Mouse (Mus musculus) spleen, adult 12 weeks (tissue): ENCODE measurements around the gene Olfr576.

ENCODE experiments used
- DNase-seq: peaks from one replicate; pipeline ENCODE4 v3.0.0; 2022; ENCODE audit warnings: low spot score

Gene Olfr576

DNA sequence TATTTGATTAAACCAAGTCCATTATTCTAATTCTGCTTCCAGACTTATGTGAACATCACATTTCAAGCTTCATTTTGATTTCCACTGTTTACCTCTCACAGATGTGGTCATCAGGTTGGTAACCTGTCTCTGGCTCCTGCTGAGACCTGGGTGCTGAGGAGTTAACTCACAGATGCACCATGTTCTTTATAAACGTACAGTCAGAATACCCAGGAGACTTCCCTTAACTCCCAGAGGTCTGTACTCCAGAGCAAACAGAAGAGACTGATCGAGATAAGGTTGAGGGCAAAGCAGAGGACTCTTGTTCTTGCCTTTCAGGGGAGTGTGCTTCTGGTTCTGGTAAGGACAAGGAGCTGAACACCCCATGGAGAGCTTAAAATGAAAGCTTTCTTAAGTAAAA is at the start of gene Olfr576:
Gene Olfr576, plus strand, starts transcription at position 301 of the 400 bp plus-strand sequence.
- no peak for DNase-seq

DNA sequence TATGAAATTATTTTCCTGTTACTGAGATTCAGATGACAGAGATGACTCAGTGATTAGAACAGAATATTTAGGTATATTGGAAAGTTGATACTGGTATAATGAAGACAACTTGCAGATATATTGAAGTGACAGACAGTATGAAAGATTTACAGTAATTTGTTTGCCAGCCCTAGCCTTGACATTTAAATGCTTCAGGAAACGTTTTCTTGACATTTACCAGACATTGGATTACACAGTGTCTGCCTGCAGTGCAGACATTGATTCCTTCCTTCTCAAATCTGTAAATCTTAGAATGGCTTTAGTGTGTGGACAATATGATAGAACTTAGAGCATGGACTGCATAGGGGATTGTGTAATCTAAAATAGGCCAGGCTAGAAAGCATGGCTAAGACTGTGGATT is 47.2 kb upstream of the Olfr576 start:
- no peak for DNase-seq

DNA sequence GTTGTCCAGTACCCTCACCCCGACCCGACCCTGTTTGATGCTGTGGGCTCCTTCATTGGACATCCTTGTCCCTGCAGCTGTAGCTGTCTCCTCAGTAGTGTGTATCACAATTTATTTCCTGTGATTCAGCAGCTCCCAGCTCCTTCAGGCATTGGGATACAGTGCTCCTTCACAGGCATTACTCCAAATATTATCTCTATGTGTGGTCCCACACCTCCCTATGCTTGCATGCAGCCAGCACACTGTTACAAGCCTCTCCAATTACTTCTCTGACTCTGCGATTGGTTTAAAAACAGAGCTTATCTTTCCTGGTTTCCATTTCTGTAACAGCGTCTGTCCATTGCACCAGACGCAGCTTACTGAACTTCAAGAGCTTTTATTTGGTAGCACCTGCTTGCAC is 46.1 kb upstream of the Olfr576 start:
- DNase-seq, result no peak

DNA sequence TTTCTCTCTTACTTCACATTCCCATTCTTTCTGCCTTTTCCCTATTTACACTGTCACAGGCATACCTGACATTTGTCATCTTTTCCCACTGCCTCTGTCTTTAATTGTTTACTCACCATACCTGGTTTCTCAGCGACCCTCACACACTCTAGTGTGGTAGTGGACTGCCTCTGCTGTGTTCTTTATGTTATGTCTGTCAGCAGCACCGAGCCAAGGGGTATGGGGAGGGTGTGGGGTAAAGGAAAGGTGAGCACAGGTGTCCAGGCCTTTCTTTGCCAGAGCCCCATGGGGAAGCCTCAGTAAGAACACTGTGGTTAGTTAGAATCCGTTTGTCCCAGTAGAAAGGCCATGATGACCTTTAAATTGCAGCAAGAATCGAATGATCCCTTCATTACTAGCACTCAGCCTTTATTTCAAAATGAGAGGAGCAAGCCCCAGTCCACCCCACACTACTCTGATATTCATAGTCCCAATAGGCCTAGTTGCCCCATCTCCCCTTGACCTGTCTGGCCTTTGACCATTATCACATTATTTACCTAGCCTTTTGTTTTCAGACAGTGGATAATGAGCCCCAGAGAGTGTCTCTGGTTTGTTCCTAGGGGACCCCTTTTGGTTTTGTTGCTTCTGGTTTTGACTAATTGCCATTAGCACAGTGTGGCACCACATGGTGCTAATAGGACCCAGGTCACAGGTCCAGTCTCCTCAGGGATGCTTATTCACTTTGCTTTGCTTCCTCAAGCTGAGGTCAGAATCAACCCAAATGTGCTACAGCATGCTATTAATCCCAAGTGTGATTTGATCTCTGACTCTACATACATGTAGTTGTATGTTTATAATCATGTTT is 45.2 kb upstream of the Olfr576 start, which contains the start of gene Olfr571:
Gene Olfr571, minus strand, starts transcription at position 505 of the 844 bp plus-strand sequence.
- no peak for DNase-seq

DNA sequence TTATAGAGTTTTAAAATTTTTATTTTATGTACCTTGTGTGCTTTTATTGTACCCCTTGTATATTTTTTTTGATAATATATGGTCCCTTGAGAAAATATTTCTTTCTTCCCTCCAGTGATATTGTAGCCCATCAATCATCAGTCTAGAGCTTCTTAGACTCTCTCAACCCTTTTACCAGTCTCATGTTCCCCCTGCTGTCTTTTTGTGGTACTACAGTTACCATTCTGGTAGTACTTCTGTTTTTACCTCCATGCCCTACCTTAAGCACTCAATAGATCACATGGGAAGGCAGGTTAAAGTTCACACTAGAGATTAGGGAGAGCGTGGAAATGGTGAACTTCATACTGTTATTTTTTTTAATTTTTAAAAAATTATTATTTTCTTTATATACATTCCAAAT is 42.8 kb upstream of the Olfr576 start:
- DNase-seq, result no peak

DNA sequence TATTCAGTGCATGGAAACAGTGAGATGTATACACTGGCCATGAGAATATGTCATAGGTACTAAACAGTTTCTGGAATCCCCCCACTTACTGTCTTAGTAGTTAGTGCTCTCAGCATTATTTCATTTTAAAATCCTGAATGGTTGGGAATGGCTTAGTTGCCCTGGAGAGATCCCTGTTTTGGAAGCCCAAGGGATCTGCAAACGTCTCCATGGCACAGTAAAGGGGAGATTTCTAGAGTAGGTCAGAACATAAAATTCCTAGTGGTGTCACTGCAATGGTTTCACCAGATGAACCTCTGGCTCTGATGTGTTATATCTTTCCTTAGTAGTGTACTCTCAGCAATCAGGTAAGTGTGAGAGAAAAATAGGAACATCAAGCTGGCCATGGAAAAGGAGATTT is 38.4 kb upstream of the Olfr576 start, which contains the start of gene Olfr572:
Gene Olfr572, plus strand, starts transcription at position 301 of the 400 bp plus-strand sequence.
- DNase-seq, result no peak

DNA sequence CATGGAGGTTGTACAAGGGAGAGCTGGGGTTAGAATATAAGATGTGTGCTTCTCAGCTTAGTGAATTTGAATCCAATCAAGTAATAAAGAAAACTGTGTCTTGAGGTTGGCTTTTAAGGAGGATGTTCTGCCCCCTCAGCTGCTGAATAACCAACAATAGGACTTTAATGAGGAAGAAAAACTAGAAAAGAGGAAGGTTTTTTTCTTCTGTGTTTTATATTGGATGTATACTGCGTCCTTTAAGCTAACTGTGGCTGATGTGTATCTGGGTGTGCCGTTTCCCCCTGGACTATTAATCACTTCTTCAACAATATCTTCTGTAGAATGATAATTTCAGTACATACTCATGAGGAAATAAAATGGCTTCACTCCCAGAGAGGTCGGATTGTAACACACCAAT is 35.4 kb upstream of the Olfr576 start:
- no peak for DNase-seq

DNA sequence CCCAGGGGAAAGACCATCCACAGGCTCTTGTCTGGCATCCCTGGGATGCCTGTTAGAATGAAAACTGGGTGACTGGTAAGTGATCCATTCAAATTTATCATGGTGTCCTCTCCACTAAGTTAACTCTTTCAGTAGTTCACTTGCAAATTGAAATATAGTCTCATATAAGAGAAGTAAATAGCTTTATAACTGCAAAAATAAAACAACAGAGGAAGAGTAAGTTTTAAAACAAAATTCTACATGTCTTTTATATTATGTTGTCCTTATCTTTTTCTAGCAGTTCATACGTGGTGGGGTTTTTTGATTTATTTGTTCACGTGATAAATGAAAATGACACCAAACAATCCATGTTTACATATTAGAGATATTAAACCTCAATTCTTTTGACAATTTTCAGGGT is 20.0 kb upstream of the Olfr576 start, which contains the start of gene Olfr573-ps1:
Gene Olfr573-ps1, minus strand, starts transcription at position 101 of the 400 bp plus-strand sequence.
- no peak for DNase-seq

DNA sequence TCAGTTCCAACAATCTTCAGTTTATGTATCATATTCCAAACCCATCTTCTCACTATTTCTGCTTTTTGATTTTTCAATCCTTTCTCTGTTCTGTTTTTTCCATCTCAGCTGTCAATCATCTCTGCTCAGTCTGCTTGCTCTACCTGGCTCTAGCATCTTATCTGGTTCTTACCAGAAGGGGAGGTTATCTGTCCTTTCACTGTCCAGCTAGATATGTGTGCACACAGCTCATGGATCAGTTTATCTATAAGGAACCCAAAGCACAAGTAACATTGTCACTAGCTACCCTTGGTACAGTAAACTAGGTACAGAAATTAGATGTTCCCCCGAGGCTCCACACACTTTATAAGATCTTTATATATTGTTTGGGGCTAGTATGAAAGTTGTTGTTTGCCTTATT is 19.0 kb upstream of the Olfr576 start:
- no peak for DNase-seq

DNA sequence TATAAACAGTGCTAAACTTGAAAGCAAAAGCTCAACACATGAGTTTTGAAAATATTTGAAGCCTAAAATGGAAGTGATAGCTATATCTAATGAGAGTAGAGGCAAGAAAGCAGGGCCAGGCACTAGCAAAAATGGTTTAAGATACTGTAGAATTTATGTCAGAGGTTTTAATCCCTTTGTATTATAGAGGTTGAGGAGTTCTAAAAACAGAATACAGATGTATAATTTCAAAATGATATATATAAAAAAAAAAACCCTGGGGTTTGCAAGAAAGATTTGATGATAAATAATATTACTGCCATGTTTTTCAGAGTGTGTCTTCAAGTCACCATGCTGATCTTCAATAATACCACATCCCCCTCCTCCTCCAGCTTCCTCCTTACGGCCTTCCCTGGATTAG is 14.3 kb upstream of the Olfr576 start, which contains the start of gene Olfr574:
Gene Olfr574, plus strand, starts transcription at position 301 of the 400 bp plus-strand sequence.
- no peak for DNase-seq

DNA sequence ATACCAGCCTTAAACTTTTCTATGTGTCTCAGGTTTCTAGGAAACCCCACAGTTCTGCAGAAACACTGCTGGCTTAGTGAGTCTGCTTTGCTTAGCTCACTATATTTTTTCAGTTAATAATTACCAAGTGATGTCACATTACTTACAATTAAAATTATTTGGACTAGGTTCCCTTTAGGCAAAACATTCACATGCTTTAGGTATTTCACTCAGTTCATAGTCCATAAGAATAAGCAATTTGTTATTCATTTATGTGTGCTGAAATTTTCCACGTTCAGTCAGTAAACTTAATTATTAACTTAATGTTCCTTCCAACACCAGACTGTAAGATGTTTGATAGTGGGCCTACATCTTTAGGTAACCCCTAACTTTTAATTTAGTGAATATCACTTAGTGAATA is 11.7 kb upstream of the Olfr576 start:
- DNase-seq, result no peak

DNA sequence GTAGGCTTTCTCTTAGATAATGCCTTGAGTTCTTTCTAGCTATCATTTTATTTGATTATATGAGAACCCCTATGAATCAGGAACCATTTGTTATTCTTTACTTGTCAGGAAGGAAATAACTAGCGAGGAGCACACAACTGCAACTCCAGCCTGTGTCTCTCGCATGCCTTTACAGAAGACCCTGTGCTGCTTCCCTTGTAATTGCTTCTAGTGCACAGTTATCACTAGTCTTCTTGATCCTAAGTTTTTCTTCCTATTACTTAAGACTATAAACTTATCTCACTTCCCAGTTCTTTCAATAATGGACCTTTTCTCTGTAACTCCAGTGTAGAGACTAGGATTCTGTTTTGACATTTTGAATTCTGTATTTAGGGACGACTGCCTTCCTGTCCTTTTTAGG is 4.3 kb upstream of the Olfr576 start:
- DNase-seq, result no peak

DNA sequence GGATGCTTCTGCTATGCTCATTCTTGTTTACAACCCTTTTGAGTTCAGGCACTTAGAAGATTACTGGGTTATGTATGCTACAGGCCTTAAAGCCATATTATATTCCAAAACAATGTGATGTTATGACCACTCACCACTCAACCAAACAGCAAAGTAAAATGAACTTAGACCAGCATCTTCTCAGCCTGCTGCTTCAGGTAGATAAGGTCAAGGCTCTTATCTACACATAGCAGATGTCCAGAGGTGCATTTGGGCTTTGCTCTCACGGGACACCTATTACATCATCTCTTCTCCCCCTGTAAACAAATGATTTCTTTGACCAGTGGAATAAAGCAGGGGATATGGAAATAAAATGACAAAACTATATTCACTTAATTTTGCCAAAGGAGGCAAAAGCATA is 3.9 kb upstream of the Olfr576 start, which contains the start of gene Olfr575:
Gene Olfr575, minus strand, starts transcription at position 183 of the 400 bp plus-strand sequence.
- DNase-seq, result no peak

DNA sequence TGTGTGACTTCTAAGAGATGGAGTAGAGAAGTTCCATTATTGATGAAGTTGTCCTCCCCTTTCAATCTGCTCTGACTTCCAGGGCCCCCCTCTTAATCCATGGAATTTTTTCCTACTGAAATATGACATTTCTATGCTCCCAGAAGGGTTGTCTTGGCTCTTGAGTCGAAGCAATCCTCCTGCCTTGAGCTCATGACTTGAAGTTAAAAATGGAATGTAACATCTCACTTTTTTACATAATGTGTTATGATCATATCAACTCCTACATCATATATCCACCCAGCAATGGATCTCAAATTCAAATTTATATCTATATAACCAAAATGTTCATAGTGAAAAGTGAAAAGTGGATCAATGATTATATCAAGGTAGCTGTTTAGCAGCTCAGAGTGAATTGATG is 11.9 kb downstream of the Olfr576 start:
- DNase-seq, result no peak

DNA sequence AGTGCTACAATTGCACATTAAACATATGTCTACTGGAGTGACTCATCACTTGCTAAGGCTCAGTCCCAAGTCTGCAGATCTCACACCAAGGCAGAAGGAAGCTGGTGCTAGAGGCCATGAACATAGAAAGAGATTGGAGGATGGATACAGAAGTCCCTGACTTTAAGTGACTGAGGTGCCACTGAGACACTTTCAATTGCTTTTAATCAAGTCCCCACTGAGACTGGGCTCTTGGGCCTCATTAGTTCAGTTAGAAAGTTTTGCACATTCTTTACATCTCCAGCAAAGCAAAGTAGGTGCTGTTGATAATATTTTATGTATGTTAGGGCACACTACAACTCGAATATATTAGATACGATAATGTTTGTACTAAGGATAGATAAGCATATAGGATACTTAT is 13.4 kb downstream of the Olfr576 start, which contains the start of gene Olfr577:
Gene Olfr577, minus strand, starts transcription at position 101 of the 400 bp plus-strand sequence.
- no peak for DNase-seq

DNA sequence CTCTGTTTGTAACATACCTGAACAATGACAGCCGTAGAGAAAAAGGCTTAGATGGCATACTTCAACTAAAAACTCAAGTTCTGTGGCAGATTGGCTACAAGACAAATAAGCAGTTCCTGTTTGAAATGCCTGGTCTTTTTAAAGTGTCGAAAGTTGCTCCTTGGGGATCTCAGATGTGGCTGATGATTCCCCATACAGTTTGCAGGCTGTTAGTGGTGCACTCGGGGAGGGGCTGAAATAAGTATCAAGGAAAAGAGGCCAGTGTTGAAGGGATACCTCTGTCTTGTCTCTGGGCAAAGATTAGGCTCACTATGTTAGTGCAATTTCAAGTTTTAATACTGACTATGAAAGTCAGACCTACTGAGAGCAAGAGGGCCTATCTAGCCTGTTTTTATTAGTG is 26.8 kb downstream of the Olfr576 start, which contains the start of gene Olfr578:
Gene Olfr578, minus strand, starts transcription at position 101 of the 400 bp plus-strand sequence.
- DNase-seq, result no peak
